Mouse (Mus musculus) liver, embryonic 18 days (tissue): Measurements from ENCODE around the gene C1galt1c1. TPM values are rescaled to one million over a fixed set of nuclear protein-coding genes. Genes with fewer than 3 reads are reported as not detected.

Experiments
- polyA plus RNA-seq: library from polyadenylated mRNA; depleted of rRNA; stranded (reverse); fragments of >200 nt; gene quantifications from 2 replicates; pipeline ENCODE4 v1.2.3, GENCODE M21; 2012; rRNA removed

C1galt1c1 gene
- 8.9 and 9.2 TPM in 2 replicates for polyA plus RNA-seq

DNA sequence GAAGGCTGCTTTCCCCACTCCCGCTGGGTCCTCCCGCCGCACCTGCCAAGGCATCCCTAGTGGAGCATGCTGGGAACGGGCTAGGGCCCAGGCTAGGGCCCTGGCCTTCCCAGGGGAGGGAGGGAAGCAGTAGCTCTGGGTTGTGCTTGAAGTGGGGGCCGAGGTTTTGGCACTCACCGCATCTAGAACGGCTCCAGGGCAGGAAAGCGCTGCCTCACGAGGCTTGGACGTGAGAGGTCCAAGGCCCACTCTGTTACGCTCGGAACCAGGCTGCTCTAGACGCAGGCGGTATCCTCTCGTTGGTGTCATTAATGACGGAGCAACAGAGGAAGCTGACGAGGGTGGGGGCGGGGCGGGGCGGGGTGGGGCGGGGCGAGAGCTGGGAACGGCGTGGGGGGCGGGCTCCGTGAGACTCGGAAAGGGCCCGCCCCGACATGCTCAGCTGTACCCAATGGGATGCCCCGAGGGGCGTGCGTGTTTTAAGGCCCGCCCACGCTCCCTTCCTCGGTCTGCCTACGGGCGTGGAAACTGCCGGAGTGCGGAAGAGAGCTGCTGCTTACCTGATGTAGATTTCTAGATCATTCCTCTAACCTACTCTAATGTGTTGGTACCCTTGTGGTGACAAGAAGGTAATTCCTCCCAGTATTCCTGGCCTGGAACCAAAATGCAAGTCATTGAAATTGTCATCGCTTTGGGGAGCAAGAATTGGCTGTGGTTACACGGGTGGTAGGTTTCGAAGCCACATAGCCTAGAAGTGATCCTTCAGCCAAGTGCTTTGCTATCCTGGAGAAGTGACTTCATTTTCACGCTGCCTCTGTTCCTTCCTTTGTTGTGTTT, at the start of gene C1galt1c1:
C1galt1c1 (minus strand) TSS at position 287 of the 837 bp plus-strand sequence.

DNA sequence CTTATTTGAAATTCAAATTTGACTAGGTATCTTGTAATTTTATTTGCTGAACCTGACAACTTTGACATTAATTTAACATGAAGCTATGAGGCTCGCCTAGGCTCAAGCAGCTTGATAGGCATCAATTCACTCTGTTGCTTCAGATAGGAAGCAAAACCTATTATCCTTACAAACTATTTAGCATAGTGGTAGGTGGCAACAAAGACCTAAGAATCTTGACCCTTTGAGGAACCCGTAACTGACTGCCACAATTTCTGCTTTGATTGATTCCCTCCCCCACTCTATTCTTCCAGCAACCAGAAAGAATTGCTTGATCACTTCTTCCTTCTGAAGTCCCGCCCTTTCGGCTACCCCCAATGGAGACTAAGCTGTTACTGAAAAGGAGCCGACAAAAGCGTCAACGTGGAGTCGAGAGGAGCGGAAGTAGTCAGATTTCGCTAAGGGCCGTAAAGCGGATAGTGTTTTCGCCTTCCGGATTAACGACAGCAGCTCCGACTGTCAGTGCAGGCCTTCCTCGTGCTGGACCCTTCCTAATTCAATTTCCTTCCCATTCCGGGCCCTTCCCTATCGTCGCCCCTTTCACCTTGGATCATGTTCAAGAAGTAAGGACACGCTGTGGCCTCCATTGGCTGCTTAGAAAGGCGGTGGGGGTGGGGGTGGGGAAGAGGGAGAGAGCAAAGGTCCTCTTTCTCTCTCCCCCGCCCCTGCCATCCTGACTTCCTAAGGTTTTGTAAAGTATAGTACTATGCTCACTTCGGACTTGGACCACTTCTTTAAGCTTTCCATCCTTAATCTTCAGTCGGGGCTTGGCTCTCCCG, 34.5 kb downstream of the C1galt1c1 start, which contains the start of gene Mcts1:
Mcts1 (plus strand) TSS at position 402 of the 818 bp plus-strand sequence.

Other genes starting within 250 kb of the C1galt1c1 start
- 92.5 and 104 TPM in 2 replicates for gene Lamp2, start 178.6 kb downstream of the C1galt1c1 start, polyA plus RNA-seq
- 4.3 and 4.6 TPM in 2 replicates for gene Cul4b, start 58.9 kb downstream of the C1galt1c1 start, polyA plus RNA-seq
- 26.4 and 26.9 TPM in 2 replicates for gene Mcts1, start 34.5 kb downstream of the C1galt1c1 start, polyA plus RNA-seq
- gene 6030498E09Rik, start 137.6 kb upstream of the C1galt1c1 start, polyA plus RNA-seq = 0.02 and 0.09 TPM in 2 replicates